Mouse (Mus musculus) brain, embryonic 18.5 days (tissue): ENCODE measurements at regions not wholly inside any gene's neighbourhood (a gene's known extent, or its start where the extent isn't known, plus 50 kb on each side); places are given as distances from the start of the nearest gene placed in this dataset.

Source experiments
- DNase-seq: peaks from one replicate; pipeline ENCODE4 v3.0.0-alpha.2; 2012; ENCODE audit warnings: low read depth, low spot score

- no peak for DNase-seq
Measured at GRCm38 (mm10) chr5:7779827-7780226, 180.4 kb upstream of the Steap4 start.

DNA sequence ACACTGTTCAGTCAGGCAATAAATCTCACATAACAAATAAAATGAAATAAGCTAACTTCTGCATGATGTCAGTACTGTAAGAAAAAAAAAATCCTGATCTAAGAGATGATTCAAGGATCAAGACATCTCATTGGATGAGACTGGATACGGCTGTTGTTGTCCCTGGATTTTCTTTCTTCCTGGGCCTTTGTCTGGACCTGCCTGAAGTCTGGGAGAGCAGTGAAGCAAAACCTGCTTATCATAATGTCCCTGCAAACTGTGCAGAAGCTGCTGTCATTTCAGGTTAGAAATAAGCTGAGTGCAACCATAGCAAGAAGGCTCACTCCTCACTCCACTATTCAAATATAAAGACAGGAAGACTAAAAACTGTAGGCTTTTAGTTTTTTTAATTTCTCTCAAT lies 178.0 kb upstream of the Steap4 start:
- DNase-seq, result no peak

DNA sequence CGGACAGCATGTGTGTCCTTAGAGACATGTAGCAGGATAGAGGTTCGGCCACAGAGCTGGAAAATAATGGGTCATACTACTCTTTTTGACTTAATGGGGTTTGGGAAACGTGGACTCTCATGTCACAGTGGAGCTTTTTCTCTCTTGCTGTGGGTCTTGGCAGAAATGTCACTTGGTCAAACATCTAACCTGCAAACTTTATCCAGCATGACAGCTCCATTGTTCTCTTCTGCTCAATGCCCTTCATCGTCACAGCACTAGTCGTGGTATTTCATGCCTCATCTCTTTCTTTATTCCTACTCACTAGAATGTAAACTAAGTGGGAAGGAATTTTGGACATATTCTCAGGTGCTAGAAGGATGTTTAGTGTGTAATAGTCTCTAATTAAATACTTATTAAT lies 171.9 kb upstream of the Steap4 start:
- DNase-seq, result no peak

DNA sequence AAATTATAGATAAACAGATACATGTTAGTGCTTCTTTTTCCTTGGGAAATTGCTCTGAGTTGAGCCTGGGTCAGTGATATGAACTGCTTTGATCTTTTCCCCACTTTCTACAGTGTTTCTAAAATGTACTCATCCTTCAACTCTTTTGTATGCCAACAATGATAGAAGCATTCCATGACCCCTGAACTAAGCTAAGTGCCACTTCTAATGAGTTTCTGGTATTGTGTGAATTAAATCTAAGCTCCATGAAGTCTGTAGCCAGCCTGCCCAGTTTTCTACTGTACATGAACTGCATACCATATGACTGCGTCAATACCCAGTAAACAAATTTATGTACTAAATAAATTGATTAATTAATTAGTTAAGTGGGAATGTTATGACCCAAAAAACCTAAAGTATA lies 171.1 kb upstream of the Steap4 start:
- DNase-seq, result no peak

- no peak for DNase-seq
Measured at GRCm38 (mm10) chr5:7820592-7820991, 139.7 kb upstream of the Steap4 start.

DNA sequence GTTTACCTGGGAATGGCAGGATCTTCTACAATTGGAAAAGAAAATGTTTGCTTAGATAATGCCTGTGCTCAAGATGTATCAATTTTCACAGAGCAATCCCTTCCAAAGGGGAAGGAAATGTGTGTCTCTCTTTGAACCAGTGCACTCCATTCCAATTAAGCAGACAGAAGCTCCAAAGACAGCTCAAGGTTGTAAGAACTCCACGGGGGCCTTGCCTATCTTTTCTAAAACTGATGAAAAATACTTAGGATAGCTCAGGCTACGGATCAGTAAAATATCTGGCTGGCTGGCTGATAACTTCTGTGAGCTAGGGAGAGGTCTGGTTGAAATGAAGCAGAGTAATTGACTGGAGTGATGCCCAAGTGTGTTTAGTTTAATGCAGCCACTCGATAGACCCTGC lies 138.6 kb upstream of the Steap4 start:
- no peak for DNase-seq

GRCm38 (mm10) chr5:7829618-7830017 lies 130.6 kb upstream of the Steap4 start:
- DNase-seq, result no peak

GRCm38 (mm10) chr5:7833812-7834211 lies 126.4 kb upstream of the Steap4 start:
- DNase-seq, result no peak

DNA sequence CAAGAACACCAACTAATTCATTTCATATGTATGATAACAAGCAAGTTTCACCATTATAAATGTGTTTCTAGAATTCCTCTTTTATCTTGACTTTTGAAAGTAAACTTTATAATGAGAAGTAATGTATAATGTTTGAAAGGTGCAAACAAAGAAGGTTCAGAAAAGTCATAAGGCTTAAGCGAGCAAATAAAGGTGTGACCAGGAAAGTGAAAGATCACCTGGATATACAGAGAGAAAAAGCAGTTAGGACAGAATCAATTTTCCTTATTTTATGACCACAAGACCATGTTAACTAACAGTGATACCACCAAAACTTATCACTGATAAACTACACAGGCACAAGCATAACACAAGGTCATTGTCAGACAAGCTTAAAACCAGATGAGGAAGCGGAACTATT lies 97.2 kb upstream of the Steap4 start:
- DNase-seq, result no peak

DNA sequence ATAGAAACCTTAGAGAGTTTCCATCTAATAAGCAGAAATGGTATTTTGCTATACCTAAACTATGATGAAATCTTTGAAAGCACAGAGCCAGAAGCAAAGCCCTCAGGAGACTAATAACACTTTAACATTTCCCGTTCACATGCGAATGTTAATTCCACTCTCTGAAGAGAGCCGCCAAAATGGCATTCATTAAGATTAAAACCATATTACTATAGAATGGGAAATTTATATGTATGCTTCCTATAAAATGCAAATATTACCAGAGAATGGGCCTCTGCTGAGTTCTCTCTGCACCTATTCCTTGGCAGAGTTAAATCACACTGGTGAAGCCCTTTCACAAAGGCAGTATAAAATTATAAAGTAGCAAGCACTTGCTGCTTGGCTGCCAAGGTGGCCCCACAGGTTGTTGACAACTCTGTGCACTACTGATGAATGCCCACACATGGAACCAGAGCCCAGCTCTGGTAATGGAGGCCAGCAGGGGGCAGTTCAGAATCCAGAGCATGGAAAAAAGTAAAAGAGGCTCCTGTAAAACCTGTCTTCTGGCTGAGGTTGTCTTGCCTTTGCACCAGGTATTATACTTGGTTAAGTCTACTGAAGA lies 94.1 kb upstream of the Steap4 start:
- no peak for DNase-seq

DNA sequence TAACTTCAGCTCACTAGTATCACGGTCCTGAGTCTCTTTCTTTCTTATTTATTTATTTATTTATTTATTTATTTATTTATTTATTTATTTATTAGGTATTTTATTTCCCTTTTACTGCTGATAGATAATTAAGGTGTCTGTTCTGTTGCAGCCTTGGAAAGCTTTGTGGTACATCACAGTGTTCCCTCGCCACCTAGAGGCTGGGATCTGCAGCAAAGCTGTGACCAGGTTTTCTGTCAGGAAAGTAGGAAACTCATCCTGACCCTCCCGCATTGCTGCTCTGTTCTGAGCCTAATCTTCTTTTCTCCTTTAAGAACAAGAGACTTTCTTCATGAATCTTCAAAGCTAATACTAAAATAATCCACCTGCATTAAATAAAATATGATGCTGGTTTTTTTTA lies 60.7 kb upstream of the Steap4 start:
- DNase-seq, result peak; percentile 34
